Mouse (Mus musculus): ENCODE measurements around the gene Tgif1. TPM values are rescaled to one million over a fixed set of nuclear protein-coding genes. Genes with fewer than 3 reads are reported as not detected.

Tgif1 gene
- polyA plus RNA-seq, 1 experiment from 2014 or later: 13.6 TPM

- ATAC-seq (no peak), DNase-seq (ENCODE audit: low spot score) (no peak)
- H3K36me3 ChIP-seq (ENCODE audit: control insufficient read depth, insufficient read depth, low read length): no peaks in the 10 kb centered on the region
- no peak overlapping the region for H3K27ac ChIP-seq (ENCODE audit: low read depth, low read length)
- H3K9ac ChIP-seq (ENCODE audit: low read length): no peak overlapping the region
- no peak overlapping the region for H3K4me2 ChIP-seq (ENCODE audit: low read length)
- H3K27me3 ChIP-seq (replicated peaks; ENCODE audit: control insufficient read depth, insufficient read depth, low read length): no peaks in the 10 kb centered on the region
- H3K4me3 ChIP-seq (ENCODE audit: low read depth, low read length): no peak overlapping the region
- no peaks in the 10 kb centered on the region for H3K4me1 ChIP-seq (ENCODE audit: control insufficient read depth, insufficient read depth, low read length)
- WGBS: 86% methylated on average over 16 of the region's 16 CpGs
- no peaks in the 10 kb centered on the region for H3K9me3 ChIP-seq (replicated peaks; ENCODE audit: control insufficient read depth, low read length)
These were observed 33.5 kb upstream of the Tgif1 start for GRCm38 (mm10) chr17:70886641-70887391.

- H3K4me1 ChIP-seq (ENCODE audit: control insufficient read depth, insufficient read depth, low read length): no peaks in the 10 kb centered on the region
- no peak overlapping the region for H3K4me2 ChIP-seq (ENCODE audit: low read length)
- no peaks in the 10 kb centered on the region for H3K9me3 ChIP-seq (replicated peaks; ENCODE audit: control insufficient read depth, low read length)
- H3K4me3 ChIP-seq (ENCODE audit: low read depth, low read length): no peak overlapping the region
- H3K27ac ChIP-seq (ENCODE audit: low read depth, low read length): no peak overlapping the region
- H3K9ac ChIP-seq (ENCODE audit: low read length): no peak overlapping the region
- DNase-seq (ENCODE audit: low spot score) (no peak), ATAC-seq (no peak)
- whole genome bisulfite sequencing: 85% methylated on average over 5 of the region's 5 CpGs
- H3K27me3 ChIP-seq (replicated peaks; ENCODE audit: control insufficient read depth, insufficient read depth, low read length): no peaks in the 10 kb centered on the region
- H3K36me3 ChIP-seq (ENCODE audit: control insufficient read depth, insufficient read depth, low read length): no peaks in the 10 kb centered on the region
These were observed 32.5 kb upstream of the Tgif1 start for GRCm38 (mm10) chr17:70885868-70886267.

GRCm38 (mm10) chr17:70881934-70882333, 28.6 kb upstream of the Tgif1 start:
- Histone ChIP-seq H3K4me3 (ENCODE audit: low read depth, low read length) (no peak overlapping the region), H3K27me3 (replicated peaks; ENCODE audit: control insufficient read depth, insufficient read depth, low read length) (no peaks in the 10 kb centered on the region), H3K36me3 (ENCODE audit: control insufficient read depth, insufficient read depth, low read length) (no peaks in the 10 kb centered on the region), H3K27ac (ENCODE audit: low read depth, low read length) (no peak overlapping the region), H3K9me3 (replicated peaks; ENCODE audit: control insufficient read depth, low read length) (no peaks in the 10 kb centered on the region), H3K4me1 (ENCODE audit: control insufficient read depth, insufficient read depth, low read length) (no peaks in the 10 kb centered on the region), H3K9ac (ENCODE audit: low read length) (no peak overlapping the region), H3K4me2 (ENCODE audit: low read length) (no peak overlapping the region)
- 85% methylated on average over 10 of the region's 10 CpGs for whole genome bisulfite sequencing
- no peak for DNase-seq (ENCODE audit: low spot score)
- no peak for ATAC-seq

- 16% methylated on average over 7 of the region's 7 CpGs for WGBS
- Histone ChIP-seq H3K27me3 (replicated peaks; ENCODE audit: control insufficient read depth, insufficient read depth, low read length) (no peaks in the 10 kb centered on the region), H3K9me3 (replicated peaks; ENCODE audit: control insufficient read depth, low read length) (no peaks in the 10 kb centered on the region), H3K27ac (ENCODE audit: low read depth, low read length) (no peak overlapping the region), H3K36me3 (ENCODE audit: control insufficient read depth, insufficient read depth, low read length) (no peaks in the 10 kb centered on the region), H3K4me1 (ENCODE audit: control insufficient read depth, insufficient read depth, low read length) (no peaks in the 10 kb centered on the region), H3K9ac (ENCODE audit: low read length) (no peak overlapping the region), H3K4me2 (ENCODE audit: low read length) (no peak overlapping the region), H3K4me3 (ENCODE audit: low read depth, low read length) (no peak overlapping the region)
- DNase-seq (ENCODE audit: low spot score): no peak
- no peak for ATAC-seq
These were observed 27.8 kb upstream of the Tgif1 start for GRCm38 (mm10) chr17:70881194-70881593.

- H3K4me3 ChIP-seq (ENCODE audit: low read depth, low read length): no peak overlapping the region
- H3K9me3 ChIP-seq (replicated peaks; ENCODE audit: control insufficient read depth, low read length): no peaks in the 10 kb centered on the region
- ATAC-seq: no peak
- H3K27ac ChIP-seq (ENCODE audit: low read depth, low read length): no peak overlapping the region
- peaks cover 3% of the 10 kb centered on the region for H3K4me1 ChIP-seq (ENCODE audit: control insufficient read depth, insufficient read depth, low read length)
- no peak for DNase-seq (ENCODE audit: low spot score)
- H3K9ac ChIP-seq (ENCODE audit: low read length): no peak overlapping the region
- H3K36me3 ChIP-seq (ENCODE audit: control insufficient read depth, insufficient read depth, low read length): no peaks in the 10 kb centered on the region
- no peaks in the 10 kb centered on the region for H3K27me3 ChIP-seq (replicated peaks; ENCODE audit: control insufficient read depth, insufficient read depth, low read length)
- no peak overlapping the region for H3K4me2 ChIP-seq (ENCODE audit: low read length)
These were observed 24.9 kb upstream of the Tgif1 start for GRCm38 (mm10) chr17:70878237-70878636.

GRCm38 (mm10) chr17:70873778-70874124, 20.4 kb upstream of the Tgif1 start:
- Histone ChIP-seq H3K4me2 (ENCODE audit: low read length) (peak overlapping the region; percentile 58), H3K36me3 (ENCODE audit: control insufficient read depth, insufficient read depth, low read length) (no peaks in the 10 kb centered on the region), H3K4me1 (ENCODE audit: control insufficient read depth, insufficient read depth, low read length) (peaks cover 12% of the 10 kb centered on the region), H3K9ac (ENCODE audit: low read length) (peak overlapping the region; percentile 46; the same call in 1 of the 2 replicates), H3K27ac (ENCODE audit: low read depth, low read length) (0 out of 2 replicates have a peak overlapping the region, but pooled peaks have one; percentile 33), H3K27me3 (replicated peaks; ENCODE audit: control insufficient read depth, insufficient read depth, low read length) (no peaks in the 10 kb centered on the region), H3K4me3 (ENCODE audit: low read depth, low read length) (peak overlapping the region; percentile 24), H3K9me3 (replicated peaks; ENCODE audit: control insufficient read depth, low read length) (no peaks in the 10 kb centered on the region)
- peak; percentile 30 for DNase-seq (ENCODE audit: low spot score)
- 26% methylated on average over 7 of the region's 7 CpGs for WGBS
- no peak for ATAC-seq

- peak overlapping the region; percentile 33; the same call in 1 of the 2 replicates for H3K27ac ChIP-seq (ENCODE audit: low read depth, low read length)
- 6% methylated on average over 21 of the region's 21 CpGs for WGBS
- DNase-seq (ENCODE audit: low spot score) (peak; percentile 75), ATAC-seq (peak; percentile 65)
- H3K4me2 ChIP-seq (ENCODE audit: low read length): peak overlapping the region; percentile 58
- peaks cover 12% of the 10 kb centered on the region for H3K4me1 ChIP-seq (ENCODE audit: control insufficient read depth, insufficient read depth, low read length)
- no peaks in the 10 kb centered on the region for H3K36me3 ChIP-seq (ENCODE audit: control insufficient read depth, insufficient read depth, low read length)
- H3K9ac ChIP-seq (ENCODE audit: low read length): peak overlapping the region; percentile 46
- H3K4me3 ChIP-seq (ENCODE audit: low read depth, low read length): peak overlapping the region; percentile 24
- no peaks in the 10 kb centered on the region for H3K27me3 ChIP-seq (replicated peaks; ENCODE audit: control insufficient read depth, insufficient read depth, low read length)
- H3K9me3 ChIP-seq (replicated peaks; ENCODE audit: control insufficient read depth, low read length): no peaks in the 10 kb centered on the region
These were observed 19.8 kb upstream of the Tgif1 start for GRCm38 (mm10) chr17:70872936-70873777.

- DNase-seq (ENCODE audit: low spot score) (peak; percentile 78), ATAC-seq (peak; percentile 87)
- Histone ChIP-seq H3K9me3 (replicated peaks; ENCODE audit: control insufficient read depth, low read length) (no peaks in the 10 kb centered on the region), H3K27me3 (replicated peaks; ENCODE audit: control insufficient read depth, insufficient read depth, low read length) (no peaks in the 10 kb centered on the region), H3K27ac (ENCODE audit: low read depth, low read length) (peak overlapping the region; percentile 27; the same call in 1 of the 2 replicates), H3K9ac (ENCODE audit: low read length) (peak overlapping the region; percentile 46; the same call in 1 of the 2 replicates), H3K36me3 (ENCODE audit: control insufficient read depth, insufficient read depth, low read length) (no peaks in the 10 kb centered on the region), H3K4me2 (ENCODE audit: low read length) (peak overlapping the region; percentile 58), H3K4me1 (ENCODE audit: control insufficient read depth, insufficient read depth, low read length) (peaks cover 12% of the 10 kb centered on the region), H3K4me3 (ENCODE audit: low read depth, low read length) (peak overlapping the region; percentile 24)
- 2% methylated on average over 14 of the region's 14 CpGs for WGBS
These were observed 19.0 kb upstream of the Tgif1 start for GRCm38 (mm10) chr17:70872094-70872929.

Data from forebrain, embryonic 14.5 days (tissue).